Mouse (Mus musculus) inflammation-experienced regulatory T-cells, adult 16 weeks (primary cell): Measurements from ENCODE around the gene Fdx1l. TPM values are rescaled to one million over a fixed set of nuclear protein-coding genes. Genes with fewer than 3 reads are reported as not detected.

Source experiments
- polyA plus RNA-seq: library from polyadenylated mRNA; unstranded; fragments of 100-300 nt; shearing (Covaris generic); gene quantifications from one replicate; pipeline ENCODE4 v1.2.1, GENCODE M21; 2017

Fdx1l gene
- 39.6 TPM for polyA plus RNA-seq

GRCm38 (mm10) chr9:21073044-21073840, at the start of gene Fdx1l, which contains the start of gene Gm49373:
Fdx1l (minus strand) TSS chr9:21073614.
Gm49373 (minus strand) TSS chr9:21073096.

DNA sequence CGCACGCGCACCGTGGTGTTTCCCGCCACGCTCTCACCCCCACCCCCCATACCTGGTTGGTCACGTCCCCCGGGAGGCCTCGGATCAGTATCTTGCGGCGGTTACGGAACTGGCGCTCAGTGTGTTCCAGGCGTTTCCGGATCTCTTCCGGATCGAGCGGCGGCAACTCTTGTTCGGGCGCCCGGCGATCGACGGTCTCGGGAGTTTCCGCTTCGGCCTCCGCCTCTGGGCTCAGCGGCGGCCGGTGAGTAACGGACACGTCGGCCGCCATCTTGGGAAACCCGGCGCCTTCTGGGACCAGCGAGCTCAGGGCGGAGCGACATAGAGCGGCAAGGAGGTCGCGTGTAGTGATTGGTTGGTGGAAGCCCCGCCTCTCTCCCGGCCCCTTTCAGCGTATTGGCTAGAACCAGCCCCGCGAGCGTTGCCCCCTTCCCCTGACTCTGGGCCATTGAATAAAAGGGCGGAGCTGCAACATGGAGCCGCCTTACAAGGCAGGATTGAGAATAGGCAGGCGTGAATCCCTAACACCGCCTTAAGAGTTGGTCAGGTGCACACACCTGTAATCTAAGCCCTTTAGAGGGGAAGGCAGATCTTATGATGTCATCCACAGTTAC, 18.4 kb upstream of the Fdx1l start, which contains the start of the genes Gm38431 and Raver1:
TSS of gene Gm38431 (minus strand) at position 291 of the 614 bp plus-strand sequence.
TSS of gene Raver1 (minus strand) at position 302 of the 614 bp plus-strand sequence.

GRCm38 (mm10) chr9:21067006-21067684, 6.3 kb downstream of the Fdx1l start, which contains the start of gene Zglp1:
Zglp1 (minus strand) TSS chr9:21067093.

GRCm38 (mm10) chr9:21031896-21032351, 41.5 kb downstream of the Fdx1l start, which contains the start of gene Icam5:
Icam5 (plus strand) TSS chr9:21032073.

GRCm38 (mm10) chr9:21029291-21030054, 43.9 kb downstream of the Fdx1l start, which contains the start of gene Icam4:
Icam4 (plus strand) TSS chr9:21029373.

Other genes with a start within 250 kb of the Fdx1l start
- gene A230050P20Rik, start 205.0 kb downstream of the Fdx1l start, polyA plus RNA-seq, result 64.3 TPM
- gene Angptl6, start 193.9 kb downstream of the Fdx1l start, polyA plus RNA-seq, result 1.5 TPM
- 94.9 TPM for gene Ppan, start 185.4 kb downstream of the Fdx1l start, polyA plus RNA-seq
- 278 TPM for gene Eif3g, start 175.0 kb downstream of the Fdx1l start, polyA plus RNA-seq
- 116 TPM for gene Dnmt1, start 113.7 kb downstream of the Fdx1l start, polyA plus RNA-seq
- gene S1pr2, start 96.8 kb downstream of the Fdx1l start, polyA plus RNA-seq, result 30.5 TPM
- gene Mrpl4, start 70.9 kb downstream of the Fdx1l start, polyA plus RNA-seq, result 138 TPM
- gene Icam1, start 57.6 kb downstream of the Fdx1l start, polyA plus RNA-seq, result 144 TPM
- 2.7 TPM for gene Icam4, start 44.2 kb downstream of the Fdx1l start, polyA plus RNA-seq
- 1.4 TPM for gene Icam5, start 41.5 kb downstream of the Fdx1l start, polyA plus RNA-seq
- not detected for gene Zglp1, start 6.5 kb downstream of the Fdx1l start, polyA plus RNA-seq
- 0.29 TPM for gene Gm49373, start 518 bp downstream of the Fdx1l start, polyA plus RNA-seq
- 5.8 TPM for gene Gm38431, start 18.4 kb upstream of the Fdx1l start, polyA plus RNA-seq
- 72.7 TPM for gene Raver1, start 18.4 kb upstream of the Fdx1l start, polyA plus RNA-seq
- gene Tyk2, start 57.6 kb upstream of the Fdx1l start, polyA plus RNA-seq, result 120 TPM
- gene Cdc37, start 76.4 kb upstream of the Fdx1l start, polyA plus RNA-seq, result 345 TPM
- 0.62 TPM for gene Pde4a, start 92.1 kb upstream of the Fdx1l start, polyA plus RNA-seq
- gene Keap1, start 165.7 kb upstream of the Fdx1l start, polyA plus RNA-seq, result 48.0 TPM
- gene S1pr5, start 174.8 kb upstream of the Fdx1l start, polyA plus RNA-seq, result not detected
- 76.7 TPM for gene Atg4d, start 191.7 kb upstream of the Fdx1l start, polyA plus RNA-seq
- gene Kri1, start 214.4 kb upstream of the Fdx1l start, polyA plus RNA-seq, result 31.1 TPM
- gene Cdkn2d, start 217.8 kb upstream of the Fdx1l start, polyA plus RNA-seq, result 105 TPM
- gene Ap1m2, start 238.7 kb upstream of the Fdx1l start, polyA plus RNA-seq, result 2.6 TPM
- gene Slc44a2, start 247.1 kb upstream of the Fdx1l start, polyA plus RNA-seq, result 583 TPM